Mouse (Mus musculus): Measurements from ENCODE around the gene Gm47955. TPM values are rescaled to one million over a fixed set of nuclear protein-coding genes. Genes with fewer than 3 reads are reported as not detected.
"Not testable (repeated sequence)": the region's sequence is repeated elsewhere in the genome, so short reads cannot be mapped to it uniquely, and the experiment has no call there.

Gene Gm47955
- polyA plus RNA-seq, 2 experiments, result not detected

- TF ChIP-seq CTCF (IDR thresholded peaks at IDR 0.05; ENCODE audit: low read depth), result no peak
- no peak for TF ChIP-seq EP300 (IDR thresholded peaks at IDR 0.05; ENCODE audit: low read depth)
- ATAC-seq (ENCODE audit: insufficient read depth), result no peak
- H3K9me3 ChIP-seq (ENCODE audit: control insufficient read depth, low read length), result no peaks in the 10 kb centered on the region
- no peak overlapping the region for H3K4me2 ChIP-seq (ENCODE audit: low read depth)
- no peak overlapping the region for H3K27ac ChIP-seq
- no peak overlapping the region for H3K9ac ChIP-seq (replicated peaks)
- no peak overlapping the region for H3K4me3 ChIP-seq (ENCODE audit: insufficient read depth in 1 of 2, low read depth in 2 of 2, low read length in 2 of 2)
- H3K36me3 ChIP-seq (replicated peaks; ENCODE audit: control insufficient read depth, insufficient read depth, low read depth), result no peaks in the 10 kb centered on the region
- DNase-seq (ENCODE audit: low read depth in 3 of 3, low spot score in 3 of 3), result no peak
- H3K27me3 ChIP-seq (ENCODE audit: control insufficient read depth, insufficient read depth, low read length), result no peaks in the 10 kb centered on the region
- H3K4me1 ChIP-seq (replicated peaks; ENCODE audit: control insufficient read depth in 2 of 2, insufficient read depth in 2 of 2, low read length in 1 of 2), result no peaks in the 10 kb centered on the region
- WGBS (ENCODE audit: insufficient replicate concordance), result 76% methylated on average over 5 of the region's 5 CpGs
These were observed 21.4 kb upstream of the Gm47955 start for GRCm38 (mm10) chr1:82938666-82939065.

GRCm38 (mm10) chr1:82942505-82942904, 17.6 kb upstream of the Gm47955 start:
- H3K36me3 ChIP-seq (replicated peaks; ENCODE audit: control insufficient read depth, insufficient read depth, low read depth); H3K27me3 ChIP-seq (ENCODE audit: control insufficient read depth, insufficient read depth, low read length); H3K4me3 ChIP-seq (ENCODE audit: insufficient read depth in 1 of 2, low read depth in 2 of 2, low read length in 2 of 2); ATAC-seq (ENCODE audit: insufficient read depth); DNase-seq (ENCODE audit: low read depth in 3 of 3, low spot score in 3 of 3); H3K4me1 ChIP-seq (replicated peaks; ENCODE audit: control insufficient read depth in 2 of 2, insufficient read depth in 2 of 2, low read length in 1 of 2); H3K27ac ChIP-seq; H3K9ac ChIP-seq (replicated peaks); H3K4me2 ChIP-seq (ENCODE audit: low read depth); H3K9me3 ChIP-seq (ENCODE audit: control insufficient read depth, low read length): not testable (repeated sequence)
- 49% methylated on average over 1 of the region's 2 CpGs for WGBS (ENCODE audit: insufficient replicate concordance)

GRCm38 (mm10) chr1:82943295-82943694, 16.8 kb upstream of the Gm47955 start, which contains the start of gene A030003K21Rik:
A030003K21Rik (minus strand) TSS chr1:82943388.
- not testable (repeated sequence) for H3K36me3 ChIP-seq (replicated peaks; ENCODE audit: control insufficient read depth, insufficient read depth, low read depth); H3K4me1 ChIP-seq (replicated peaks; ENCODE audit: control insufficient read depth in 2 of 2, insufficient read depth in 2 of 2, low read length in 1 of 2); H3K4me2 ChIP-seq (ENCODE audit: low read depth); ATAC-seq (ENCODE audit: insufficient read depth); H3K27me3 ChIP-seq (ENCODE audit: control insufficient read depth, insufficient read depth, low read length); H3K4me3 ChIP-seq (ENCODE audit: insufficient read depth in 1 of 2, low read depth in 2 of 2, low read length in 2 of 2); H3K9me3 ChIP-seq (ENCODE audit: control insufficient read depth, low read length); H3K9ac ChIP-seq (replicated peaks); DNase-seq (ENCODE audit: low read depth in 3 of 3, low spot score in 3 of 3); H3K27ac ChIP-seq
- WGBS (ENCODE audit: insufficient replicate concordance), result no CpG with 5 or more reads among the region's 6 CpGs

GRCm38 (mm10) chr1:82946029-82946428, 14.1 kb upstream of the Gm47955 start:
- not testable (repeated sequence) for H3K4me3 ChIP-seq (ENCODE audit: insufficient read depth in 1 of 2, low read depth in 2 of 2, low read length in 2 of 2); H3K27ac ChIP-seq; H3K9ac ChIP-seq (replicated peaks); ATAC-seq (ENCODE audit: insufficient read depth); H3K4me2 ChIP-seq (ENCODE audit: low read depth); H3K9me3 ChIP-seq (ENCODE audit: control insufficient read depth, low read length); H3K36me3 ChIP-seq (replicated peaks; ENCODE audit: control insufficient read depth, insufficient read depth, low read depth); H3K4me1 ChIP-seq (replicated peaks; ENCODE audit: control insufficient read depth in 2 of 2, insufficient read depth in 2 of 2, low read length in 1 of 2); DNase-seq (ENCODE audit: low read depth in 3 of 3, low spot score in 3 of 3); H3K27me3 ChIP-seq (ENCODE audit: control insufficient read depth, insufficient read depth, low read length)
- WGBS (ENCODE audit: insufficient replicate concordance), result 100% methylated on average over 1 of the region's 2 CpGs

GRCm38 (mm10) chr1:82948601-82949000, 11.5 kb upstream of the Gm47955 start:
- no peak overlapping the region for H3K9ac ChIP-seq (replicated peaks)
- no peaks in the 10 kb centered on the region for H3K4me1 ChIP-seq (replicated peaks; ENCODE audit: control insufficient read depth in 2 of 2, insufficient read depth in 2 of 2, low read length in 1 of 2)
- no peaks in the 10 kb centered on the region for H3K9me3 ChIP-seq (ENCODE audit: control insufficient read depth, low read length)
- DNase-seq (ENCODE audit: low read depth in 3 of 3, low spot score in 3 of 3) (no peak), ATAC-seq (ENCODE audit: insufficient read depth) (no peak)
- TF ChIP-seq EP300 (IDR thresholded peaks at IDR 0.05; ENCODE audit: low read depth), result no peak
- TF ChIP-seq CTCF (IDR thresholded peaks at IDR 0.05; ENCODE audit: low read depth), result no peak
- no peak overlapping the region for H3K4me3 ChIP-seq (ENCODE audit: insufficient read depth in 1 of 2, low read depth in 2 of 2, low read length in 2 of 2)
- 52% methylated on average over 2 of the region's 2 CpGs for WGBS (ENCODE audit: insufficient replicate concordance)
- H3K27me3 ChIP-seq (ENCODE audit: control insufficient read depth, insufficient read depth, low read length), result no peaks in the 10 kb centered on the region
- no peaks in the 10 kb centered on the region for H3K36me3 ChIP-seq (replicated peaks; ENCODE audit: control insufficient read depth, insufficient read depth, low read depth)
- no peak overlapping the region for H3K4me2 ChIP-seq (ENCODE audit: low read depth)
- H3K27ac ChIP-seq, result no peak overlapping the region

GRCm38 (mm10) chr1:82955913-82956312, 4.2 kb upstream of the Gm47955 start, which contains the start of gene Gm7544:
Gm7544 (minus strand) TSS chr1:82956013.
- not testable (repeated sequence) for H3K36me3 ChIP-seq (replicated peaks; ENCODE audit: control insufficient read depth, insufficient read depth, low read depth); H3K4me1 ChIP-seq (replicated peaks; ENCODE audit: control insufficient read depth in 2 of 2, insufficient read depth in 2 of 2, low read length in 1 of 2); H3K9ac ChIP-seq (replicated peaks); DNase-seq (ENCODE audit: low read depth in 3 of 3, low spot score in 3 of 3); H3K4me3 ChIP-seq (ENCODE audit: insufficient read depth in 1 of 2, low read depth in 2 of 2, low read length in 2 of 2); H3K4me2 ChIP-seq (ENCODE audit: low read depth); H3K27me3 ChIP-seq (ENCODE audit: control insufficient read depth, insufficient read depth, low read length); H3K9me3 ChIP-seq (ENCODE audit: control insufficient read depth, low read length); H3K27ac ChIP-seq; ATAC-seq (ENCODE audit: insufficient read depth)
